Mouse (Mus musculus): Measurements from ENCODE around the gene Cacna2d2.

GRCm38 (mm10) chr9:107514303-107514955, 115.0 kb downstream of the Cacna2d2 start:
- TF ChIP-seq CTCF (IDR thresholded peaks at IDR 0.05; ENCODE audit: insufficient read depth, low read length) = peak; percentile 92
- TF ChIP-seq POLR2A (IDR thresholded peaks at IDR 0.05; ENCODE audit: borderline replicate concordance, extremely low read depth, low read depth, low read length) = no peak
